Mouse (Mus musculus): ENCODE results near the gene Trim2. TPM values are rescaled to one million over a fixed set of nuclear protein-coding genes. Genes with fewer than 3 reads are reported as not detected.

Trim2 gene
- polyA plus RNA-seq, 1 experiment, result 2.4 TPM

DNA sequence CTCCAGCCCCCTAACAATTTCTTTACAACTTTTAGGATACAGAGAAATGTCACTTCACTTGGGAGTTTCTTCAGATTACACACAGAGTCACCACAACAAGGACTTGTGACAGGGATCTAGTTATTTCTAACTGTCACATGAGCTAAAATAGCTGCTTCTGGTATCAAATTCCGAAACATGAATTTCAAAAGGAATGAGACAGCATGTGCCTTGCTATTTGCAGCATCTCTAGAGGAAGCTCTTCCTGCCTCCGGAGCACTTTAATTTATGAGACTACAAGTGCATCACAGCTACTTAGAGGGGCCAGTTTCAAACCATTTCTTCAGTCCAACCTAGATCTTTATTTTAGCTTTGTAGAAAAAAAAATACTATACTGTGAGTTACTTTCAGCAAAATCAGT lies 179.2 kb downstream of the Trim2 start:
- Histone ChIP-seq H3K27me3 (ENCODE audit: control insufficient read depth, insufficient read depth, insufficient read length) (no peaks in the 10 kb centered on the region), H3K79me2 (ENCODE audit: control insufficient read depth, insufficient read depth) (no peaks in the 10 kb centered on the region), H3K36me3 (ENCODE audit: control insufficient read depth, insufficient read depth) (no peaks in the 10 kb centered on the region), H3K79me3 (ENCODE audit: low read depth) (no peaks in the 10 kb centered on the region), H3K4me3 (ENCODE audit: insufficient read depth, poor library complexity, severe bottlenecking) (no peak overlapping the region), H3ac (ENCODE audit: control insufficient read depth, insufficient read length, low read depth) (no peak overlapping the region)
- TF ChIP-seq CTCF (IDR thresholded peaks at IDR 0.05; ENCODE audit: control insufficient read depth, insufficient read depth, insufficient read length) (no peak), CEBPB (IDR thresholded peaks at IDR 0.05; ENCODE audit: low read depth) (no peak), MAX (IDR thresholded peaks at IDR 0.05) (no peak), FOSL1 (IDR thresholded peaks at IDR 0.05; ENCODE audit: insufficient read depth, low read length, poor library complexity, severe bottlenecking) (no peak), MYOD1 (IDR thresholded peaks at IDR 0.05; ENCODE audit: control insufficient read depth, insufficient read length, low read depth) (no peak), MYOG (IDR thresholded peaks at IDR 0.05; ENCODE audit: control insufficient read depth, extremely low read depth, insufficient read length) (no peak), USF1 (IDR thresholded peaks at IDR 0.05; ENCODE audit: low read depth) (no peak)

GRCm38 (mm10) chr3:84126721-84127120 lies 180.0 kb downstream of the Trim2 start:
- Histone ChIP-seq H3K27me3 (ENCODE audit: control insufficient read depth, insufficient read depth, insufficient read length) (no peaks in the 10 kb centered on the region), H3K36me3 (ENCODE audit: control insufficient read depth, insufficient read depth) (no peaks in the 10 kb centered on the region), H3K4me3 (ENCODE audit: insufficient read depth, poor library complexity, severe bottlenecking) (no peak overlapping the region), H3ac (ENCODE audit: control insufficient read depth, insufficient read length, low read depth) (no peak overlapping the region), H3K79me2 (ENCODE audit: control insufficient read depth, insufficient read depth) (no peaks in the 10 kb centered on the region), H3K79me3 (ENCODE audit: low read depth) (no peaks in the 10 kb centered on the region)
- TF ChIP-seq FOSL1 (IDR thresholded peaks at IDR 0.05; ENCODE audit: insufficient read depth, low read length, poor library complexity, severe bottlenecking), result no peak
- no peak for TF ChIP-seq MYOG (IDR thresholded peaks at IDR 0.05; ENCODE audit: control insufficient read depth, extremely low read depth, insufficient read length)
- TF ChIP-seq CTCF (IDR thresholded peaks at IDR 0.05; ENCODE audit: control insufficient read depth, insufficient read depth, insufficient read length), result no peak
- TF ChIP-seq MAX (IDR thresholded peaks at IDR 0.05), result no peak
- no peak for TF ChIP-seq CEBPB (IDR thresholded peaks at IDR 0.05; ENCODE audit: low read depth)
- TF ChIP-seq MYOD1 (IDR thresholded peaks at IDR 0.05; ENCODE audit: control insufficient read depth, insufficient read length, low read depth), result no peak
- no peak for TF ChIP-seq USF1 (IDR thresholded peaks at IDR 0.05; ENCODE audit: low read depth)

DNA sequence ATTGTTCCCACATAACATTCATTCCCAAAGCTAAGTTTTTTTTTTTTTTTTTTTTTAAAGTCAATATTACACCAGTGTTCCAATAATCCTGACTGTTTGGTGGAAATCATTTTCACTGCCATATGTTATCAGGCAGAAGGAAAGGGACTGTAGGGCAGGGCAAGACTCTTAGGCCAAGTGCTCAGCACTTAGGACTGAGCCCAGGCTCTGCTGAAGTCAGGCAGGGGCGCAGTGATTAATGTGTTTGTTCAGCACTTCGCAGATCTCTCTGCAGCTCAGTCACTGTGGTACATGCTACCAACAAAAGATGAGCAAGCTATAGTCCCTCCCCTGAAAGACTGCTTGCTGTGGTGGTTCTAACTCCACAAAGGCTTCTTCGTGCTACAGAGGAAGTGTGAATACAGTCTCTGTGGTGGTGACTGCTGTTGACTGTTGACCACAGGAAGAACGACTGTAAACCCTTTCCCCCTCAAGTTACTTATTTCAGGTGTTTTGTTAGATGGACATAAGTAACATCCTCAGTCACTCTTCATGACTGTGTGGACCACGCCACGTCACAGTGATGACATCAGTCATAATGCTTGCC lies 180.9 kb downstream of the Trim2 start:
- H3K4me3 ChIP-seq (ENCODE audit: insufficient read depth, poor library complexity, severe bottlenecking), result no peak overlapping the region
- no peak overlapping the region for H3ac ChIP-seq (ENCODE audit: control insufficient read depth, insufficient read length, low read depth)
- no peaks in the 10 kb centered on the region for H3K27me3 ChIP-seq (ENCODE audit: control insufficient read depth, insufficient read depth, insufficient read length)
- H3K79me2 ChIP-seq (ENCODE audit: control insufficient read depth, insufficient read depth), result no peaks in the 10 kb centered on the region
- TF ChIP-seq USF1 (IDR thresholded peaks at IDR 0.05; ENCODE audit: low read depth), result no peak
- TF ChIP-seq CTCF (IDR thresholded peaks at IDR 0.05; ENCODE audit: control insufficient read depth, insufficient read depth, insufficient read length), result no peak
- no peak for TF ChIP-seq MYOG (IDR thresholded peaks at IDR 0.05; ENCODE audit: control insufficient read depth, extremely low read depth, insufficient read length)
- TF ChIP-seq CEBPB (IDR thresholded peaks at IDR 0.05; ENCODE audit: low read depth), result no peak
- no peak for TF ChIP-seq MAX (IDR thresholded peaks at IDR 0.05)
- TF ChIP-seq MYOD1 (IDR thresholded peaks at IDR 0.05; ENCODE audit: control insufficient read depth, insufficient read length, low read depth), result no peak
- TF ChIP-seq FOSL1 (IDR thresholded peaks at IDR 0.05; ENCODE audit: insufficient read depth, low read length, poor library complexity, severe bottlenecking), result no peak
- H3K79me3 ChIP-seq (ENCODE audit: low read depth), result no peaks in the 10 kb centered on the region
- H3K36me3 ChIP-seq (ENCODE audit: control insufficient read depth, insufficient read depth), result no peaks in the 10 kb centered on the region

DNA sequence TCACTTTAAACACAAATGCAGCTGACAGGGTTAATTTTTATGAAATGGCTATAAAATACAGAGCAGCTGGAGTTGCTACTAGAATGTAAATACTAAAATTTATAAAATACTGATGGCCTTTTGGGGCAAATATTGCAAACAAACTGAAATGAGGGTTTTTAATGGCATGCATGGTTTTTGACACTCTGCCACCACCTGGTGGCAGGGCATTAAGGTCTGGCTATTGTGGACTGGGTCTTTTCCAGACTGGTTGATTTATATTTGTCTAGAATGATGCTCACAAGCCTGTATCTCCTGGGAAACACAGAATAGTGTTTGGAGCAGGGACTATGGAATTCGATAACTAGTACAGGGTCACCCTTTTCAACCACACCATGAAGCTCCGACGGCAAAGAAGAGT lies 183.2 kb downstream of the Trim2 start:
- Histone ChIP-seq H3K79me3 (ENCODE audit: low read depth) (no peaks in the 10 kb centered on the region), H3K27me3 (ENCODE audit: control insufficient read depth, insufficient read depth, insufficient read length) (no peaks in the 10 kb centered on the region), H3K4me3 (ENCODE audit: insufficient read depth, poor library complexity, severe bottlenecking) (no peak overlapping the region), H3K36me3 (ENCODE audit: control insufficient read depth, insufficient read depth) (no peaks in the 10 kb centered on the region), H3K79me2 (ENCODE audit: control insufficient read depth, insufficient read depth) (no peaks in the 10 kb centered on the region), H3ac (ENCODE audit: control insufficient read depth, insufficient read length, low read depth) (no peak overlapping the region)
- no peak for TF ChIP-seq USF1 (IDR thresholded peaks at IDR 0.05; ENCODE audit: low read depth)

GRCm38 (mm10) chr3:84118718-84119117 lies 188.0 kb downstream of the Trim2 start:
- Histone ChIP-seq H3ac (ENCODE audit: control insufficient read depth, insufficient read length, low read depth) (no peak overlapping the region), H3K36me3 (ENCODE audit: control insufficient read depth, insufficient read depth) (no peaks in the 10 kb centered on the region), H3K79me3 (ENCODE audit: low read depth) (no peaks in the 10 kb centered on the region), H3K79me2 (ENCODE audit: control insufficient read depth, insufficient read depth) (no peaks in the 10 kb centered on the region), H3K4me3 (ENCODE audit: insufficient read depth, poor library complexity, severe bottlenecking) (no peak overlapping the region), H3K27me3 (ENCODE audit: control insufficient read depth, insufficient read depth, insufficient read length) (no peaks in the 10 kb centered on the region)
- TF ChIP-seq CTCF (IDR thresholded peaks at IDR 0.05; ENCODE audit: control insufficient read depth, insufficient read depth, insufficient read length), result no peak
- TF ChIP-seq USF1 (IDR thresholded peaks at IDR 0.05; ENCODE audit: low read depth), result no peak
- TF ChIP-seq MAX (IDR thresholded peaks at IDR 0.05), result no peak
- no peak for TF ChIP-seq CEBPB (IDR thresholded peaks at IDR 0.05; ENCODE audit: low read depth)
- no peak for TF ChIP-seq MYOD1 (IDR thresholded peaks at IDR 0.05; ENCODE audit: control insufficient read depth, insufficient read length, low read depth)
- TF ChIP-seq FOSL1 (IDR thresholded peaks at IDR 0.05; ENCODE audit: insufficient read depth, low read length, poor library complexity, severe bottlenecking), result no peak
- no peak for TF ChIP-seq MYOG (IDR thresholded peaks at IDR 0.05; ENCODE audit: control insufficient read depth, extremely low read depth, insufficient read length)

- H3K79me2 ChIP-seq (ENCODE audit: control insufficient read depth, insufficient read depth), result no peaks in the 10 kb centered on the region
- no peak overlapping the region for H3K4me3 ChIP-seq (ENCODE audit: insufficient read depth, poor library complexity, severe bottlenecking)
- H3K79me3 ChIP-seq (ENCODE audit: low read depth), result no peaks in the 10 kb centered on the region
- H3K36me3 ChIP-seq (ENCODE audit: control insufficient read depth, insufficient read depth), result no peaks in the 10 kb centered on the region
- TF ChIP-seq MYOD1 (IDR thresholded peaks at IDR 0.05; ENCODE audit: control insufficient read depth, insufficient read length, low read depth) (no peak), CEBPB (IDR thresholded peaks at IDR 0.05; ENCODE audit: low read depth) (no peak), FOSL1 (IDR thresholded peaks at IDR 0.05; ENCODE audit: insufficient read depth, low read length, poor library complexity, severe bottlenecking) (no peak), MYOG (IDR thresholded peaks at IDR 0.05; ENCODE audit: control insufficient read depth, extremely low read depth, insufficient read length) (no peak), USF1 (IDR thresholded peaks at IDR 0.05; ENCODE audit: low read depth) (no peak), MAX (IDR thresholded peaks at IDR 0.05) (no peak), CTCF (IDR thresholded peaks at IDR 0.05; ENCODE audit: control insufficient read depth, insufficient read depth, insufficient read length) (no peak)
- no peak overlapping the region for H3ac ChIP-seq (ENCODE audit: control insufficient read depth, insufficient read length, low read depth)
- H3K27me3 ChIP-seq (ENCODE audit: control insufficient read depth, insufficient read depth, insufficient read length), result no peaks in the 10 kb centered on the region
These were observed 188.5 kb downstream of the Trim2 start for GRCm38 (mm10) chr3:84118178-84118577.

Other genes with a start within 250 kb of the Trim2 start
- 11.1 TPM for gene Mnd1, start 151.1 kb downstream of the Trim2 start, polyA plus RNA-seq (2012; fragmentation: generic; extraction: Trizol)
- gene Gm6525, start 132.8 kb downstream of the Trim2 start, polyA plus RNA-seq (2012; fragmentation: generic; extraction: Trizol), result 0.08 TPM
- 0.44 TPM for gene Fhdc1, start 173.6 kb upstream of the Trim2 start, polyA plus RNA-seq (2012; fragmentation: generic; extraction: Trizol)

All from C2C12 (cell line).